Mouse (Mus musculus) liver, adult 2 months (tissue): ENCODE measurements around the gene Klhl29.

Experiments
- CTCF ChIP-seq: fragments of 200-500 bp; IDR thresholded peaks from 2 replicates; pipeline ENCODE4 v1.5.1; 2011; ENCODE audit warnings: low read depth, low read length, control low read depth
- POLR2A ChIP-seq: fragments of 200-500 bp; IDR thresholded peaks from 2 replicates; pipeline ENCODE4 v1.6.1; 2011; ENCODE audit warnings: low read length, control low read depth; ENCODE audit not compliant: insufficient read depth; ENCODE audit errors: extremely low read depth

- TF ChIP-seq CTCF: no peak
- TF ChIP-seq POLR2A: no peak
Measured at GRCm38 (mm10) chr12:5108613-5109012, 266.9 kb downstream of the Klhl29 start.
